Mouse (Mus musculus): Measurements from ENCODE around the gene Naip2.
"Not testable (repeated sequence)": the region's sequence is repeated elsewhere in the genome, so short reads cannot be mapped to it uniquely, and the experiment has no call there.

The Naip2 gene

GRCm38 (mm10) chr13:100201659-100202333 lies at the start of gene Naip2:
Gene Naip2 (minus strand): TSS chr13:100202092.
- not testable (repeated sequence) for DNase-seq

GRCm38 (mm10) chr13:100246896-100247519 lies 45.1 kb upstream of the Naip2 start:
- DNase-seq = not testable (repeated sequence)

- DNase-seq = not testable (repeated sequence)
Observed at GRCm38 (mm10) chr13:100246223-100246622, 44.3 kb upstream of the Naip2 start, which contains the start of gene Naip5. Gene Naip5 (minus strand): TSS chr13:100246323.

GRCm38 (mm10) chr13:100243702-100244101 lies 41.8 kb upstream of the Naip2 start:
- DNase-seq = no peak

GRCm38 (mm10) chr13:100213683-100214082 lies 11.8 kb upstream of the Naip2 start:
- DNase-seq = not testable (repeated sequence)

- peak; percentile 25 for DNase-seq
Observed at GRCm38 (mm10) chr13:100210540-100210939, 8.6 kb upstream of the Naip2 start.

GRCm38 (mm10) chr13:100203319-100203718 lies 1.4 kb upstream of the Naip2 start:
- DNase-seq = no peak

- no peak for DNase-seq
Observed at GRCm38 (mm10) chr13:100200778-100201177, 1.1 kb downstream of the Naip2 start.

- DNase-seq = no peak
Observed at GRCm38 (mm10) chr13:100195421-100195820, 6.5 kb downstream of the Naip2 start.

GRCm38 (mm10) chr13:100183111-100183510 lies 18.8 kb downstream of the Naip2 start:
- DNase-seq = not testable (repeated sequence)

GRCm38 (mm10) chr13:100174360-100174759 lies 27.5 kb downstream of the Naip2 start:
- DNase-seq = not testable (repeated sequence)

GRCm38 (mm10) chr13:100166378-100166777 lies 35.5 kb downstream of the Naip2 start:
- DNase-seq = not testable (repeated sequence)

- DNase-seq = not testable (repeated sequence)
Observed at GRCm38 (mm10) chr13:100162467-100162866, 39.4 kb downstream of the Naip2 start.

- DNase-seq = not testable (repeated sequence)
Observed at GRCm38 (mm10) chr13:100161171-100161870, 40.6 kb downstream of the Naip2 start.

- no peak for DNase-seq
Observed at GRCm38 (mm10) chr13:100156624-100157023, 45.3 kb downstream of the Naip2 start.

- no peak for DNase-seq
Observed at GRCm38 (mm10) chr13:100152659-100153058, 49.2 kb downstream of the Naip2 start.

GRCm38 (mm10) chr13:100141646-100142314 lies 60.1 kb downstream of the Naip2 start:
- DNase-seq = no peak

GRCm38 (mm10) chr13:100125258-100125643 lies 76.6 kb downstream of the Naip2 start:
- no peak for DNase-seq

- DNase-seq = peak; percentile 97
Observed at GRCm38 (mm10) chr13:100124423-100125257, 77.3 kb downstream of the Naip2 start, which contains the start of gene Smn1. Gene Smn1 (plus strand): TSS chr13:100124852.

GRCm38 (mm10) chr13:100123970-100124369 lies 77.9 kb downstream of the Naip2 start:
- no peak for DNase-seq

- DNase-seq = no peak
Observed at GRCm38 (mm10) chr13:100112218-100112972, 89.5 kb downstream of the Naip2 start.
